Mouse (Mus musculus): ENCODE results near the gene Fbxo3.
"Not testable (repeated sequence)": the region's sequence is repeated elsewhere in the genome, so short reads cannot be mapped to it uniquely, and the experiment has no call there.

Fbxo3 gene

GRCm38 (mm10) chr2:104097396-104097795, 69.9 kb downstream of the Fbxo3 start:
- not testable (repeated sequence) for DNase-seq

DNA sequence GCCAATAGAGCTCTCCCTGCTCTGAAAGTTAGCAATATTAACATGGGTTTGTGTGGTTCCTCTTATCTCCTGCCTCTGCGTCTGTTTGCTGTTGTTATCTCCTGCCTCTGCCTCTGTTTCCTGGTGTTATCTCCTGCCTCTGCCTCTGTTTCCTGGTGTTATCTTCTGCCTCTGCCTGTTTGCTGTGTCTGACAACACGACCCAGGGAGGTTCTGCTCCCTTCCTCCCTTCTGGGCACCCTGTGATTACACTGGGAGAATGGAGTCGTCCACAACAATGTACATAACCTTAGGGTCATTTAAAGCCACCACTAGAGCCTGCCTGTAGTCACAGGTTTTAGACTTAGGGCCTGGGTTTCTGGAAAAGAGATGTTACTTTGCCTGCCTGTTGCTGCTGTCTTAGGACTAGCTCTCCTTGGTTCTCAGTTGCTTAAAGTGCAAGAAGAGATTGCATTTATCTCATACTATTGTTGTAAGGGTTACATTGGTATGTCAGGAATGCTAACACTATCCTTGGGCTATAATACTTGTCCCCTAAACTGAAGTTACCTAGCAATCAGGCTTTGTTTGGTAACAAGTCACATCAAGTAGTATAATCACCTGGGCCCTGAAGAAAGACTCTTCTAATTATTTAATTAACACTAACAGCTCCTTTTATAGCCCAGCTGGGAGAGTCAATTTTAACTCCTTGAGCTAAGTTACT, 71.2 kb downstream of the Fbxo3 start:
- no peak for DNase-seq

- no peak for DNase-seq
Measured at GRCm38 (mm10) chr2:104099231-104099585, 71.7 kb downstream of the Fbxo3 start.

GRCm38 (mm10) chr2:104099946-104100345, 72.4 kb downstream of the Fbxo3 start:
- no peak for DNase-seq

DNA sequence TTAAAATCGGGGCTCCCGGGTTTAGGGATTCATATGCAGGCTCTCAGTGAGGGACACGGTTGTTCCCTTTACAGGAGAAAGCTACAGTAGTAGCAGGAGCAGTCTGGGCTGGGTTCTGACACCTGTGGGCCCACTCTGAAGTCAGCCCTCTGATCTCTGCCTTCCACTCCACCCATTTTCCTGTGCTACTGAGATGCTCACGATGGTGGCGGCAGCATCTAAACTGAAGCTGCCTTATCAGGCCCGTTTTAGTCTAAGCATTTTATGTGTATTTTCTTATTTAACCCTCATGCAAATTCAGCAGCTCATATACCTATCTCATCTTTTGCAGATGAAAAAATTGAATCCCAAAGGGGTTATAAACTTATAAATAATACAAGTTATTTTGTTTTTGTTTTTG, 77.3 kb downstream of the Fbxo3 start:
- DNase-seq, result no peak

DNA sequence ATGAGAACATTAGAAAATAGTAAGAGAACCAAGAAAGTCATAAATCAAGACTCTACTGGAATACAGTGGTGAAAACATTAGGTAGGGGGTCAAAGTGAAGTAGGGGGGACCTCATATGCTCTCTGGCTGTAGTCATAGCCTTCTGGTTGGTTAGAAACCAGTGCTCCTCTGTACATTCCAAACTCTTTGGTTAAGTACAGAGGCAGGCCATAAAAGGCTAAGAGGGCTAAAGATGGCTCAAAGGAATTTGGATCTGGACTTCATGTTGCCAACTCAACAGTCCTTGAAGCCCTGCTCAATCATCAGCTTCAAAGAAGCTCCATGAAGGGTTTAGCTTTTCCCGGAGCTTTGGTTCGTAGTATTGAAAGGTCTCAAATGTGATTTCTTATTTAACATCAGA, 81.5 kb downstream of the Fbxo3 start:
- not testable (repeated sequence) for DNase-seq

GRCm38 (mm10) chr2:104109528-104109927, 82.0 kb downstream of the Fbxo3 start:
- DNase-seq, result no peak

DNA sequence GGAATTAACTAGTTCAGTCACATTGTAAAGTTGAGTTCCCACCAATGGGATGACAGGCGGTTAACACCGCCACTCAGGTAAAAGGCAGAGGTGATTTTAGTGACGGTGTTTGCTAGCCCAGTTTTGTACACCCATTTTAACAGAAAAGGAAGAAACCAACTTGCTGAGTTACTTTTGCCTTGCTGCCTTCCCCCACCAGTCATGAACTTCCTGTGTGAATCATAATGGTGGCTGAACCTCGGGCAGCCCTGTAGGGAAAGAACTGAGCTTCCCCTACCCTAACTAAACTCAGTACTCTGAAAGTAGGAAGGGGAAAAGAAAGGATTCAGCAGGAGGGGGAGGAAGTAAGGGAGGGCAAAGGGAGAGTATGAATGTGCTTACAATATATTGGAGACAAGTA, 82.5 kb downstream of the Fbxo3 start:
- DNase-seq, result no peak

DNA sequence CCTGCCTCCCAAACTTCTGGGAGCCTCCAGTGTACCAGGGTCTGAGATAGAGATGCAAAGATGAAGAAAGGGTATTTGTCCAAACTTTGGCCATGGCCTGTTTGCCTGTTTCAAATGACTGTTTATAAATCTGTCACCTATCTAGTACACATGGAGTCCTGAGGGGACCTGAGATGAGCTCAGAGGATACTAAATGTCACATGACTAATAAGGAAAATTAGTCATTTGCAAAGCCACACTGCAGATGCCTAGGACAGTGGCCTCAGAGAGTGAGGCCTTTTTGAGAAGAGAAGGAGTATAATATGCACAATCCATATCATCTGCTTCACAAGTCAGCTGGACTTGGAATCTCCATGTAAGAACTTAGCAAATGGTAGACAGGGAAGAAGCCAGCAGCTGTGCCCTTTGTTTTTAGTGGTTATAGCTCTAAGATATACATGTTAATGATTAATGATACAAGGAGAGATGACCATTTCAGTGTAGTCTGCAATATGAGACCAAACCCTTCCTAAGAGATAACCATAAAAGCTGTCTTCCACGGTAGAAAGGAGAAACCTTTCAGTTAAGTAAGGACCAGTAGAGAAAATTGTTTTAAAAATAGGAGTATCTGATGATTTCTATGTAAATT, 83.8 kb downstream of the Fbxo3 start:
- not testable (repeated sequence) for DNase-seq
